Mouse (Mus musculus) CD4-positive, CD25-positive, alpha-beta regulatory T cell, adult 2 months (primary cell): Measurements from ENCODE around the gene Il3.

Source experiments
- DNase-seq: peaks from one replicate; pipeline ENCODE4 v3.0.0-alpha.2; 2012; ENCODE audit warnings: low read depth, low spot score

The Il3 gene

DNA sequence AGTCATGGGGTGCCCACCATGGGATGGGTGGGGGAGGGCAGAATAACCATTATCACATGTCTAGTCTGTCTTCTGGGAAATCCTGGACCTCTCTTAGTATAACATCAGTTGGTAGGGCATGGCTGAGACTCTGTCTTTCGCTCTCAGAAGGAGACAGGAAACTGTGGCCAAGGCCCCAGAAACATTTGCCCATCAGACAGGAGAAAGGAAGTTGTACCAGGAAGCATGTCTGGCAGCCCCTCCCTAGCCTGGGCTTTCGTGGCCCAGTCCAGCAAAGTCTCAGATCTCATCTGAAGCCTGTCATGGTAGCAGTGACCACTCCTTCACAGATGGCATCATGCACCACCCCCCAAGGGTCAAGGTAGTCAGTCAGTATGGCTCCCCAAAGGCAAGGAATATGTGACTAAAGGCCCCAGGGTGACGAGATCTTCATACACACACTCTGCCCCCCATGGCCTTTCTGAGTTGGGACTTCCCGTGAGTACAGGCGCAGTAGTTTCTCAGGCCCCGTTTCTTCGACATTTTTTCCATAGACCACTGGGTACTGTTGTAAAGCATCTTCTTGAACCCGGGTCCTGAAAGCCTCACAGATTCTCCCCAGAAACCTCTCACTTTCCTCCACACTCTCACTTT is 20.9 kb upstream of the Il3 start:
- peak; percentile 41 for DNase-seq

DNA sequence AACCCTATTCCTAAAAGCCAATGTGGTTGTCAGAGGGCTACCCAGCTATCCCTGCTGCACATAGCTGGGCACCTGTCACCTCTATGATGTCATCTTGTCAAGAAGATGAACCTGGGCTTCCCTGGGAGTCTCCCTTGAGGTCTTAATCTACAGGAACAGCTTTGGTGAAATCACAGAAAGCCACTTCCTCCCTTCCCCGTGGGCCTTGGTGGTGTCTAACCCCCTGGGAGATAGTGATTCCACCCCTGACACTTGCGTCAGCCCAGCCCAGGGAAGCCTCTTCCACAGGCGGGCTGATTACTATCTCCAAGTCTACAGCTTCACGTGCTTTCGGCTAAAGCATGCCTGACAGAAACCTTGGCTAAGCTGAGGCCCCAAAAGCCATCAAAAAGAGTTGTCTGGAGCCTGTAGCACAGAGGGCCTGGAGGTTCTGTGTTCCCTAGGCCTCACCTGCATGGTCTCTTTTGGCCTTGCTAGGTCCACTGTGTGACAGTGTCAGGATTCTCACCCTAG is 4.4 kb upstream of the Il3 start:
- DNase-seq, result no peak

- DNase-seq, result no peak
Measured at GRCm38 (mm10) chr11:54269191-54269896, 2.3 kb upstream of the Il3 start.

DNA sequence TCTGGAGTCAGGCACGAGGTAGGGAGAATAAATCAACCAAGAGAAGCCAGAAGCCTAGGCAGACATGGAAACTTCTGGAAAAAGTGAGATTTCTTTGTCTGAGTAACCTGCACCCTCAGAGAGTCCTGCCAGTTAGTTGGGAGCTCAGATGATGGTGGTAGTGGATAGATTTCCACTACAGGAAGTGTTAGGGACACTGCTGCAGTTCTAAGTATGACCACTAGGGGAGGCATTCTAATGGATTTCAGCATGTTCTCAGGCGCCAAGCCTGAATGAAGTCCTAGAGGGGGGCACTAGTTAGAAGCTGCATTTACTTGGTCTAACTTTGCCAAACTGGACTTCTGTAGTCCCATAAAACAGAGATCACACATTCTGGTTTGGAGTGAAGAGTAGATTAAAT is 2.5 kb downstream of the Il3 start:
- DNase-seq, result peak; percentile 83

DNA sequence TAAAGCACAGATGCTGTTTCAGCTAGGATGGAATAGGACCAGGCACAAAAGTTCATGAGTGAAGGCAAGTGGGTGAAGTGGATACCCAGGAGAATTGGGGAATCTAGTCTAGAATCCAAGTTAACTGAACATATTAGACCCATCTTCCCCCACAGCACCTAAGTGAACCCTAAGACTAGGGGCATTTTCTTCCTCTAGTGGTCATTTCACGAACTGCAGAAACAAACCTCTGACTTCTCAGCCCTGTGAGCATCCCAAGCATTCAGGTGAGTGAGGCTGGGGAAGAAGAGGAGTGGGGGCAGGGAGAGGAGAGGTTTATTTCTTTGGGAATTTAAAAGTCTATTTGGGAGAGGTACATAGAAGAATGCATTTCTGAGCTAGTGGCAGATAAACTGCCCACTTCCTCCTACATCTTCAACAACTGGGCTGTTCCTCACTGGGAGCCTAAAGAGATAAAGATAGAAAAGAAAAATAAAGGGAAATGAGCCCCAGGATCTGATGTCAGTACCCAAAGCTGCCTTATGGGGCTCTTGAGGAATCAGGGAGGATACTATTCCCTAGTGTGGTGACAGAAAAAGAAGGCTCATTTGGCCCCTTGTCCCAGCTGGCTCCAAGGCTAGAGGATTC is 3.6 kb downstream of the Il3 start:
- DNase-seq, result peak; percentile 42

DNA sequence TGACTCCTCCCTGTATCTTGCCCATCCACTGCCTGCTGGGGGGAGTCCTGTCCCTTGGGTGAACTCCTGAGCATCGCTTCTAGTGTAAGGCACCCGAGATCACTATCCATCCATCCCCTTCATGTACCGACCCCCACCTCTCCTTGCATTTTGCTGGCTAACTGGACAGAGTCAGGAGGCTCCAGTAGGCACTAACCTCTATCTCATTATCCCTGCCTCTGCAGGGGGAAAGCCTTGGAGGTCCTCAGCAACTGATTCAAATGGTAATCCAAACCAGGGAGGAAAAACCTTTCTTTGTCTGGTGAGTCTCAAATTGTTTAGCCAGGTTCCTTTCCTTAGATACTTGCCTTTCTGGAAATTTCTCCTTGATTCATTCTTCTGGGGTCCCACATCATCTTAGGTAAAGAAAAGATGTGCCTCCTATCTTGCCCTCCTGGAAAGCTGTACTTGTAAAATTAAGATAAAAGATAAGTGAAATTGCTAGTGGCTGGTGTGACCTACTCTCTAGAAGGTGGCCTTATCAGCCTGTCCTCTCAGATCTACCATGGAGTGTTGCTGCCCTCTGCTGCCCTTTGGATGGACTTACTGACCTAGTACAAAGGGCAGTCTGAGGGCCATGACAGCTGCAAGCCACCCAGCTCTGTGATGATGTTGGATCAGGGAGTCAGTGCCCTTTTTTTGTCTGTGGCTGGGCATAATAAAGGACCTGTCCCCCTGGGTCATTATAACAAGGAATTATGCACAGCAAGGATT is 10.3 kb downstream of the Il3 start:
- DNase-seq, result peak; percentile 86

GRCm38 (mm10) chr11:54254114-54254513 is 13.0 kb downstream of the Il3 start:
- DNase-seq, result peak; percentile 48

GRCm38 (mm10) chr11:54250575-54250974 is 16.5 kb downstream of the Il3 start:
- no peak for DNase-seq

DNA sequence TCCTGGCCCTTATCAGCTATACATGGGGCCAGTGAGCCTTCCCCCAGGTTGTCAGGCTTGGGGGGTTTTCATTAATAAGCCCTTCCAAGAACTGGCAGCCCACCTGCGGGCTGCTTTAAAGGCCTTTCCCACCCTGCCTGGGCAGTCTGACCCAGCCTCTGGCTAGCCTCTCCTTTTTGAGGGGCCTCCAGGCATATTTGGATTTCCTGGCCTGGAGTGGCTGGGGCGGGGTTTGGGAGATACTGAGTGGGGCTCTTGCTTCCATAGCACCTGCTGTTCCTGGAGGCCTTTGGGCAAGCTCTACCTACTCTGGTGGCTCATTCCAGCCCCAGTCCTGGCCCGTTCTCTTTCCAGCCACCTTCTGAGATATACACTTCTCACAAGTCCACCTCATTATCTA is 17.3 kb downstream of the Il3 start:
- no peak for DNase-seq

DNA sequence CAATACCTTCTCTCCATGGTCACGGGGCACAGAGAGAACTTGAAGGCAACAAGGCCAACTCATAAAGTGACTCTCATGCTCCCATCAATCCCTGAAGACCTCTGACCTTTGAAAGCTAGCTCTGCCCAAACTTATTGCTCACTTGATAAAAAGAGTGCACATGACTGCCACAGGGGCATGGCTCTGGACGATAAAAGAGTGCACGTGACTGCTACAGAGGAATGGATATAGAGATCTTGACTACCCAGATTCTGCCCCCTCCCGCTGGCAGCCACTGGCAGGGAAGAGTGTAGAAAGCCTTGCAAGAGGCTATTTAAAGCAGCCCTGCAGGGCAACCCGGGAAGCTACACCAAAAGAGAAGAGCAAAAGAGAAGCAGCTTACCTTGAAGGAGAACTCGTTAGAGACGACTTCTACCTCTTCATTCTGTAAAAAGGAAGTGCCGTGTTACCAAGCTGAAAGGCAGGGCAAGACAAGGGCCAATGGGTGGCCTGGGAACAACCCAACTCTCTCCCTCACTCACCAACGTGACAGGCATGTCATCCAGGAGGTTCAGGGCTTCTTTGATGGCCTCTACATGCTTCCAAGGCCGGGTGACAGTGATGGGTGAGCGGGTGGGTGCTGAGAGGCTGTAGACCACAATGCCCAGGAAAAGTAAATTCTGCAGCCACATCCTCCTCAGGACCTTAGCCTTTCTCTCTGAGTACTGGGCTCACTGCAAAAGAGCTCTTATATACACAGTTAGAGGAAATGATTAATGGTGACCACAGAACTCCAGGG is 17.9 kb downstream of the Il3 start, which contains the start of gene Csf2:
Gene Csf2, minus strand, starts transcription at position 728 of the 778 bp plus-strand sequence.
- peak; percentile 27 for DNase-seq

DNA sequence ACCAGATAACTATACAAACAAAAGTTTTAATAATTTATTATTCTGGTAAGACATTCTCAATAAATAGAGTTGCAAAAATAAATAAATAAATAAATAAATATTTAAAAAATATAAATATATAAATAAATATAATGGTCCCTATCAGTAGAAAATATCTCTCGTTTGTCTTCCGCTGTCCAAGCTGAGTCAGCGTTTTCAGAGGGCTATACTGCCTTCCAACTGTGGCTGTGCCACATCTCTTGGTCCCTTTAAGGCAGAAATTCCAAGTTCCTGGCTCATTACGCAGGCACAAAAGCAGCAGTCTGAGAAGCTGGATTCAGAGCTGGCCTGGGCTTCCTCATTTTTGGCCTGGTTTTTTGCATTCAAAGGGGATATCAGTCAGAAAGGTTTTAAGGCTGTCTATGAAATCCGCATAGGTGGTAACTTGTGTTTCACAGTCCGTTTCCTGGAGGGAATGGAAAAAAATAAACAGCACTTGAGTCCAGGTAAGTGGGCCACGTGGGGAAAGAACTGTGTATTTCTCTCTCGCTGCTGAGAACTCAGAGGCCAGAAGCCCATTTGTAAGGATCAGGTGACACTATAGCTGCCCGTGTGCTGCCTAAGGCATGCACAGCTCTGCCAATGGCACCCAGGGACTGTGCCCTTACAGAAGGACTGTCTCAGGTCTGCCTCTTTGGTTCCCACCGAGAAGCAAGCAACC is 19.7 kb downstream of the Il3 start:
- no peak for DNase-seq

DNA sequence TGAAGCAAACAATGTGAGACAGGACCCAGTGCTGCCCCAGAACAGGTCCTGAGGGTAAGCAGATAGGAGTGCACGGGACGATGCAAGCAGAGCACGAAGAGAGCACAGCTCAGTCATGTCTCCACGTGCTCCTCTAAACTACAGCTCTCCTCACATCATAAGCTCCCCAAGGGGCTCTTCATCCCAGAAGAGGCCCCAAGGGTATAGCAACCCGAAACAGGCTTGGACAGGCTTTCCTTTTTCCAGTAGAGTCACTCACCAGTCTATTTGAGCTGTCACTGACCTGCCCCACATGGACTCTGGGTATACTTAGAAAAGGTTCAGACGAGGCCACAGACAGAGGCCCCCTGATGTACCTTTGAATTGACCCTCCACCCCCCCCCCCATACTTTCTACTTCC is 22.6 kb downstream of the Il3 start:
- DNase-seq, result no peak

DNA sequence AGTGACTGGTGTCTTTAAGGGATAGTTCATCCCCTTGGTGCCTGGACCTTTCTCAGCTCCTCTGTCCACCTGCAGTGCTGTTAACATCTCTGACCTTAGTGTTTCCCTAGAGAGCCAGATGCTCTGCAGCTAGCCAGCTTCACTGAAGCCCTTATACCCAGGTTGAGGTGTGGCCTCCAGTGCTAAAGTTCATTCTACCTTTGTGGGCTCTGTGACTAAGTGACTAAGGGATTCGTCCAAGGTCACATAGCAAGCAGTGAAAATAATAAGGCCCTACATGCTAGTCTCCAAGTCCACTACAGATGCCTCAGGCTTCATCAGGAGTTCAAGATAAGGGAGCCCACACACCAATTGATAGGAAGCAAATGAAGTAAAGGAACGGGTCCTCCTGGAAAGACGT is 24.6 kb downstream of the Il3 start:
- DNase-seq, result no peak

DNA sequence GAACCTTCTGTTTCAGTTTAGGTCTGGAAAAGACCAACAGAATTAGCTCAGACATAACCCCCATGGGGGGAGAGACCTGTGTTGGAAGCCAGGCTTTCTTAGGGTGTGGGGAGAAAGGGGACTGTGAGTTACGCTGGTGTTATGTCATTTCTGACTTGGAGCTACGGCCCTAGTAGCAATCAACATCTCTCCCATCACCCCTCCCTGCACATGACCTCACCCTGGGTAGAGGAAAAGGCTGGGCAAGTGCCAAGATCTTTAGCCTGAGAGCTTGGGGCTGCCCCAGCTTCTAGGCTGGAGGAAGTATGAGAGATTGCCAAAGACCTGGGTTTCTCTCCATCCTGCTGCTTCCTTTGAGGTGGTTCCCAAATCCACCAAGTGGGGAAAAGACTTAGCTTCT is 30.1 kb downstream of the Il3 start:
- peak; percentile 42 for DNase-seq

DNA sequence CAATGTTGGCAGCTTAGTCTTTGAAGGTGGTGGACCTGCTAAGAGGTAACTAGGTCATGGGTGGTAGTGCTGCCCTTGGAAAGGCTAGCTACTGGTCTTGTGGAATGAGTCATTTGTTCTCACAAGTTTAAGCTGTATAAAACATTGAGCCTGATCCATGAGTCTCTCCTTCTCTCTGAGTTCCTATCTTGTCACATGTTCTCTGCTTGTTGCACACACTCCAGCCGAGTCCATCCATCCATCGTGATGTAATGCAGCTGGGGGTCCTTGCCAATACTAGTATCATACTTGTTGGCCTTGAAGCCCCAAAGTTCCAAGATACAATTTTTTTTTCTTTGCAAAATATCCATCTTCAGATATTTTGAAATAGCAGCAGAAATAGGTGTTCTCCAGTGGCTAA is 39.6 kb downstream of the Il3 start:
- DNase-seq, result no peak

GRCm38 (mm10) chr11:54224475-54224986 is 42.5 kb downstream of the Il3 start:
- DNase-seq, result no peak

GRCm38 (mm10) chr11:54223637-54224474 is 43.2 kb downstream of the Il3 start:
- no peak for DNase-seq

DNA sequence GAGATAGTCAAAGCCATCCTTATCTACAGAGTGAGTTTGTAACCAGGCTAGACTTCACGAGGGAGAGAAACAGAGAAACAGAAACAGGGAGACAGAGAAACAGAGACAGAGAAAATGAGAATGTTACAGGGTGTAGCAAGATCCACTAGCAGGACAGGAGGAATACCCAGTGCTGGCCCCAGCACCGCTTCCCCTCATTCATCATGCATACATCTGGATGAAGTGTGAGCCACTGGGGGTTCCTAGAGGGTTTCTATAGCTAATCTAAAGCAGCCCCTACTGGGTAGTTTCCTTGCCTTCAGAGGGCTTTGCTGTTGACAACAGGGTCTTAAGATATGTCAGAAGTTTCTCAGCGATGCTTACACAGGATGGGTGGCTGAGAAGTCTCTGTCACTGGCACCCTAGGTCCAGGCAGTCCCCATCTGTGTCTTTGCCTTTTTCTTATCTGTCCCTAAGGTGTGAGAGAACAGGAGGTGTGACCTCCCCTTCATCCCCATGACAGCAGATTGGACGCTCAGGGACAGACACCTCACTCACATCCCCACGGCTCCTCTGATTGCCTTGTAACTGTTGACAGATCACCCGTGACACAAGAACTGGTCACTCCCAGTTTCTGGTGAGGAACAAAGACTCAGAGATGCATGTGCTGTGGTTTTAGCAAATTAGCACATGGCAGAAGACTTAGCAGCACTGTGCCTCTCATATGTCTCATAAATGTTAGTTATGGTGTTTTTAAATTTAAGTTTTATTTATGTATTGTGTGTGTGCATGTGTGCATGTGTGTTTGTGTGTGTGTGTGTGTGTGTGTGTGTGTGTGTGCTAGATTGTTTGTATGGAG is 47.0 kb downstream of the Il3 start:
- DNase-seq, result no peak

DNA sequence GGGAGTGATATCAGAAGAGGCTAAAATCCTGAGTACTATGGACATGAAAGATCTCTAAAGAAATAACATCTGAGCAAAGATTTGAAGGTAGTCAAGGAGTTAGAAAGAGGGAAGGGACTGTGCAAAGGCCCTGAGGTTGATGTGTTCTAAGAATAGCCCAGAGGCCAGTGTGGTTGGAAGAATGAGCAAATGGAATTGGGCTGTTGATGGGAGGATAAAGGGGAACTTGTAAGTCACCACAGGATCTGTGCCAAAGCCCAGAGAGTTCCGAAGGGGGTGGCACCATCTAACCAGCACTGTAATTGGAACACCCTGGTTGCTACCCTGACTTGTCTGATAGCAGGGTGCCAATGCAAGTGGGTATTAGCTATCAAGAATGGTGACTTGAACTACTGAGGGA is 47.9 kb downstream of the Il3 start:
- no peak for DNase-seq
